Mouse (Mus musculus): ENCODE results near the gene Spef1.

Gene Spef1

DNA sequence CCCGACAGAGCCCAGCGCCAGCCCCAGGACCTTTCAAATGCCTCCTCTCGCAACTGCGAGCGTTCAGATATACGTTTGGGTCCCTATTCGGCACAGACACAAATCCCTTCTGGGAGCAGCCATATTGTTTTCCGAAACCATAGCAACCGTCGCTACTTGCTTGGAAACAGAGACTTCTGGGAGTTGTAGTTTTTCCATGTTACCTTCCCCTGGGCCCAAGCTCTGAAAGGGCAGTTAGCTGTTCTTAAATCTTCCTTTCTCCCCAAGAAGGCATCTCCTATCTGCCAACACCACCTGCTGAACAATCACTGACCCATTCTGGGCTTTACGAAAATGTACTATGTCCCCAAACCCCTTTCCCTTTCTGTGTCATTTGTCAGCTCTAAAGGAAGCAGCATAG, 12.4 kb downstream of the Spef1 start:
- CTCF ChIA-PET, result no interaction called here

DNA sequence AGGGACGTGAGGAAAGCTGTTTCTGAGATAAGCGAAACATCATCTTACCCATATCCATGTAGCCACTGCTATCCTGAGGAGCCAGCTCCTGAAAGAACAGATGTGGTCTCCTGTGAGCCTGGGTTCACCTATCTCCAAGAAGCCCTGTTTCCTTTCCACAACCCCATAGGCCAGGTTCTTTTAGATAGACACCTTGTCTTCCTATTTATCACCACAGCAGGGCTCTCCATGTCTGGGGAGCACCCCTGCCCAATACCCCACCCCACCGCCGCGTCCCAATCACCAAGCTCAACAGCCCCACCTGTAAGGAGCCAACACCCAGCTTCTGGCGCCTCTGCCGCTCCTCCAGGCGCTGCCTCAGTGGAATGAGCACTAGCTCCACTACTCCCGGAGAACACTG, 14.8 kb downstream of the Spef1 start:
- CTCF ChIA-PET, result no interaction called here

DNA sequence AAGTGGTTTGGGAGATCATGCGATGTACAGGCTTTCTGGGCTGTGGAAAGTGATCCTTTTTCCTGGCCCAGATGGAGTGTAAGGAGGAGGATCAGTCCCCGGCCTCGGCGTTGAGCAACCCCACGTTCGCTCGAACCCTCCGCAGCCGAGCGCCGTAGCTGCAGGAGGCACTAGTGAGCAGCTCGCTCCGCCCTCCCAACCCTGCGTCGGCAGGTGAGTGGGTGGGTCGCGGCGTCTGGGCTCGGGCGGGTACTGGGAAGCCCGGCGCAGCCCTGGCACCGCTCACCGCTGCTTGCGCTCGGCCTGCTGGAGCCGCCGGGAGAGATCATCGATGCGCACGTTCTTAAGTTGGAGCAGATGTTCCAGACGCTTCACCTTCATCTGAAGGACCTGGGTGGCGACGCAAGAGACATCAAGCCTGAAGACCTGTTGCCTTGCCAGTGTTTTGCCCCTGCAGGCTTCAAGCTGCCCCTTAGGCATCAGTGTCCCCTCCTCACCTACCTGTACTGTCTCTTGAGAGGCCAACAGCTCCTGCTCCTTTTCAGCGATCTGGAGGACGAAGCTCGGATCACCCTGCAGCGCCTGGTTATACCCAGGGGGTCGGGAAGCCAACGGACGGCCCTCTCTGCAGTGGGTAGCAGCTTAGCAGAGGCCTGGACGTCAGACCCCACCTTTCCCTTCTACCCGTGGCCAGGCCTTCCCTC, 15.5 kb downstream of the Spef1 start:
- CTCF ChIA-PET, result no interaction called here

DNA sequence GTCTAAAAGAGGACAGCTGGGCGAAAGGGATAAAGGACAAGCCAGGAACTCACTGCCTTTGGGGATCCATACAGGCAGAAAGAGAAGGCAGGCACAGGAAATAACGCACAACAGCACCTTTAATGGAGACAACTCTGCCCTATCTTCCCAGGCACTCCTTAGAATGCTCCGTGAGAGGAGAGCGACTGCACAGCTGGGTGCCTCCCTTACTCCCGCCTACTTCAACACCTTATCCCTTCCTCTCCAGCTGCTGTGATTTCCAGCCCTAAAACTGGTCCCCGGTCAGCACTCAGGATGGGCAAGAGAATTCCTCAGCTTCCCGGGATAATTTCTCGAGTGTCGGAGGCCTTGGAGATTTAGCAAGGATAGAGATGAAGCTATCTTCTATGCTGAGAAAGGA, 16.1 kb downstream of the Spef1 start:
- CTCF ChIA-PET, result no interaction called here

DNA sequence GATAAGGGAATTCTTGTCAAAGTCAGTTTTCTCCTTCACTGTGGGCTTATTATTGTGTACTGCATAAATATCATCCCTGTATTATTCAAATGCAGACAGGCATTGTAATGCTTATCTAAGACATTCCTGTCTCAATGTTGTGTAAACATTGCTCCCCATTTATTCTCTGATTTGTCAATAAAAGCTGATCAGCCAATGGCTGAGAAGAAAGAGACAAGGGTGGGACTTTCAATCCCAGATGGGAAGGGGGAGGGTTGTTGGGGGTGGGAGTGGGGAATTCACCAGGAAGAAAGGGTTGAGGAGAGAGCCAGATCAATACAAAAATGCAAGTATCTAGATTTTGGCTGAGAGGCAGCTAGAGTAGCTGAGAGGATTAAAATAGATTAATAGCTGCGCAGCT, 18.2 kb downstream of the Spef1 start:
- CTCF ChIA-PET, result no interaction called here

DNA sequence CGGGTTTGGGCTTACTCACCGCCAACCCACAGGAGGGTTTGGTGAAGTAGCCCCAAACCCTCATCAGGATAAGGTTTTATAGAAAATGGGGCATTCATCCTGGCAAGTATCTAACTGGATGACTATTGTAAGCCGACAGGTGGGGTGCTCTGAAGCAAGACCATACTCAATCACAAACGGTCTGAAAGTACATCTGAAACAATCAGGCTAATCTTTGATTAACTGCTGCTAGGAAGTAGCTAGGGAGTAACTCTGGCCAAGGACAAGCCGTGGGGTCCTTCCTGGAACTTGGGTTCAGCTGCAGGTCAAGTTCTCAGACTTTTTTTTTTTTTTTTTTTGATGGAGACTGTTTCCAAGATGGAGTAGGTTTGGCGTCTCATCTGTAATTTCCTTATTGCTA, 19.1 kb downstream of the Spef1 start:
- CTCF ChIA-PET, result interaction anchor here (0.6 kb wide), 1 partner anchor 206 kb away, joined by 4 read pairs; no protein-coding TSS in a partner anchor

DNA sequence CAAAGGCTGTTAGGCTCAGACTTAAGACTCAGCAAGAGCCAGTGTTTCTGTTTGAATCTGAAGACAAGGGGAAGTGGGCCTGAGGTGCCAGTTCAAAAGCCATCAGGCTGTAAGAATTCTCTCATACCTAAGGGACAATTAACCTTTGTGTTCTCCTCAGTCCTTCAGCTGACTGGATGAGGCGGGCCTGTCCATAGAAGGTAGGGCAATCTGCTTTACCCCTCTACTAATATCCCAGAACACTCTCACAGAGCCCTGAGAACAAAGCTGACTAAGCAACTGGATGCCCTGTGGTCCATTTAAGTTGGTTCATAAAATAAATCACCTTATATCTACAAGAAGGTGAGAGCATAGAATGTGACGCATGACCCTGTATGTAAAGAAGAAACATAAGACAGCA, 20.9 kb downstream of the Spef1 start:
- CTCF ChIA-PET, result no interaction called here

DNA sequence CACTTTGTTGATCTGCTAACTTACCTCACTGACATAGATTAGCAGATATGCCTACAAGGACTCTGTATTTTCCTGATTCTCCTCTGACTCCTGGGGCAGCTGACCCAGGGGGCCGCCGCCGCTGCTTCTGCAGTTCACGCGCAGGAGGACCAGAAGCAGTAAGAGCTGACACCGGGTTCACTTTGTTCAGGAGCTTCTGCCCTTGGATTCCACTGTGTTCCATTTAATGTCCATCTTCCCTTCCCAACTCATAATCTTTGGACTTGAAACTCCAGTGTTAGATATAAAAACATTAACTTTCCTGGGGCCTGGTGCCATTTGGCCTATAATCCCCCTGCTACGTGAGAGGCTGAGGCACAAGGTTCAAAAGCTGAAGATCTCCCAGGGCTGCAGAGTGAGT, 23.2 kb downstream of the Spef1 start:
- CTCF ChIA-PET, result no interaction called here

DNA sequence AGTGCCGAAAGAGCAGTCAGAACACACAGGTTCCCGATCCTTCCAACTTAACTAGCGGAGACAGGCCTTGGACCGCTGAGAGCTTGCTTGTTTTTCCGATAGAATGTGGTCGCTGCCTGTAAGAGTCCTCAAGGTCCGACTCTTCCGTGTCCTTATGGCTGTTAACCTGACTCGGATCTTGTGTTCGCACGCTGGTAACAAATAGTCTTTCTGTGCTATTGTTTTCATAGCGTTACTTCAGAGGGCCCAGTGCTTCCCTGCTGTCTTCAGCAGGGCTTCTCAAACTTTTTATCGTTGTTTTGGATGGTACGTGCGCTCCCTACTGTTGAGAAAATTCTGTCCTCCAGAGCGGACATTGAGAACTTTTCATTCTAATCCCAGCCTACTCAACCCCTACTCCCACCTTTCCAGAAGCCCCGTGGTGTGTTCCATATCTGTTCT, 26.4 kb downstream of the Spef1 start:
- CTCF ChIA-PET, result interaction anchor here (1.0 kb wide), 1 partner anchor 64 kb away, joined by 3 read pairs; no protein-coding TSS in a partner anchor

DNA sequence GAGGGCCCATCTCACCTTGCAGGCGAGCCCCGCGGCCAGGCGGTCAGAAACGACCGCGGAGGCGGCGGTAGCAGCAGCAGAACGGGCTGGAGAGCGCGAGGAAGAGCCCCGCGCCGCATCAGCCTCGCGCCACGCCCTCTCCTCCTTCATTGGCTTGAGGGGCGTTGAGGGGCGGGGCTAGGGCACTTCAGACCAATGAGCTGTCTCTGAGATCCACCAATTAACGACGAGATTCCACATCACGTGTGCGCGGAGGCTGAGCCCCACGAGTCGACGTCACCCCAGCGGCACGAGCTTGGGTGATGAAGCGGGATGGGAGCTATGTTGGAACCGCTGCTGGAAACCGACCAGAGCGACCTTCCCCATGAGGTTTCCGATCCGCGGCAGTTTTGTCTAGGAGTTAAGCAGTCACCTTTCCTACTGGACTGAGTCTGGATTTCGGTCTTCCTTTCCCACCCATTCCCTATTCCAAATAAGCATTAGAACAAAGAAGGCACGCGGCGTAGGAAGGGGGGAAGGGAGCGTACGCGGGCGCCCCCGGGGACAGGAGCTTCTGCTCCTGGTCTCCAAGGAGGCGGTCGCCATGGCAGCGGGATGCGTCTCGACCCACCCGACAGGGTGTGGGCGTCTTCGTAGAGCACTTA, 27.0 kb downstream of the Spef1 start, which contains the start of gene 1700037H04Rik:
TSS of gene 1700037H04Rik (minus strand) at position 144 of the 644 bp plus-strand sequence.
- CTCF ChIA-PET, result no interaction called here

DNA sequence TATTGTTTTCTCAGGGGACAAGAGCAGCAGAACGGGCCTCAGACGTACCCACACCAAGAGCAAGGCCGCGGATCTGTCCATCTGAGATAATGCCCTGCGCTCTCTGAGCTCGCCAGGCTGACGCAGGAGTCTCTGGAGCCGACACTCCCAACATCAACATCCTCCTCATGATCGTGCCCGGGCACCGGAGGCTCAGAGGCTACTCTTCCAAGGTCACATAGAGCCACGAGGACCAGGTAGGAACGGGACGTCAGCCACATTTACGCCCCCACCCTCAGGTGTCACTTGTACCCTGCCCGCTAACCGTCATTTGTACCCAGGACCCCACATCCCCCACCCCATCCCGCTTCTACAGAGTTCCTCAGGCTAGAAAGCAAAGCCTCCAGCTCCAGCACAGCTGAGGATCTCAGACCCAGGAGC, 27.6 kb downstream of the Spef1 start:
- CTCF ChIA-PET, result no interaction called here

DNA sequence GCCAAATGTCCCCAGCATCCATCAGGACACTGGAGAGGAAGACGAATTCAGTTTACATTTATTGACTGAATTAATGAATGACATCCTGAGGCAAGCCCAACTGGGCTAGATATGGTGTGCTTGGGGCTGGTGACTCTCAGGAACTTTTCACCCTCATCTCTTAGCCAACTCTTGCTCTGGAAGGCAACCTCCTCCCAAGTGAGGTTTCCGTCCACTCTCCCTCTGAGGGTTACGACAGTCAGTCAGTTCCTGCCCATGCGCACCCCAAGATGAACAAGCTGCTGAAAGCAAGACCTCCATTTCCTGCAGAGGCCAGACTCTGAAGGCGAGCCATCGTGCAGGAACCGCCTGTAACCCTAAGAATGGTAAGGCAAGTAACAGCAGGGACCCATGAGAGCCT, 30.1 kb downstream of the Spef1 start:
- CTCF ChIA-PET, result no interaction called here

DNA sequence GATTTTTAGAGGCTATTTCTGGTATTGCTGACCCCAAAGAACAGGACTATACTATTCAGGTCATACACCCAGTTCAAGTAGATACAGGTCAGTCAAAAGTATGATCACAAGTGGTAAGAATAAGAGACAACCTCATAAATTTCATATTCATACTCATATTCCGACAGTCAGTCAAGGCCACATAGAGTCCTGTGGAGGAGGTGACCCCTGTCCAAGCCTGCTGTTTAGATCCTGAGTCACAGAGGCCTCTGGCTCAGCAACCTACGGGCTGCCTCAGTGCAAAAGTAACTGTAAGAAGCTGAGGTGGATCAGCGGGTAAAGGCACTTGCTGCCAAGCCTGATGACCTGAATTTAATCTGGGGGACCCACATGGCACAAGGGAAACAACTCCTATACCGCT, 33.0 kb downstream of the Spef1 start:
- CTCF ChIA-PET, result no interaction called here

DNA sequence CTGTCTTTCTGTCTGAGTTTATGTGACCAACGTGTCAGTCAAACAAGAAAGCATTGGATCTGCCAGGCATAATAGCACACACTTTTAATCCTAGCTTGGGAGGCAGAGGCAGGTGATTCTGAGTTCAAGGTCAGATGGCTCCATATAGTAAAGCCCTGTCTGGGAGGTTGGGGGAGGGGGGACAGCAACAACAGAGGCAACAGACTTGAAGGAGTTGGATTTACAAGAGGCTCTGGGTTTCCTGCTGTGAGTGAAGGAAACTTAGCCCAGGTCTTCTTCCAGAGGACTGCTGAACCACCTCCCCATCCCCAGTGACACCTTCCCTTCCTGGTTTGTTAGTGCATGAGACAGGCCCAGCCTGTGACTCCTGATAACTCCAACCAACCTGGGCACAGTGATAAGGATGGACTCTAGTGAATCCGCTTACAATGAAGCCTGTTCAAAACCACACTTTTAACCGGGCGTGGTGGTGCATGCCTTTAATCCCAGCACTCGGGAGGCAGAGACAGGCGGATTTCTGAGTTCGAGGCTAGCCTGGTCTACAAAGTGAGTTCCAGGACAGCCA, 34.8 kb downstream of the Spef1 start:
- CTCF ChIA-PET, result interaction anchor here (0.7 kb wide), 1 partner anchor 393 kb away, joined by 3 read pairs; no protein-coding TSS in a partner anchor

DNA sequence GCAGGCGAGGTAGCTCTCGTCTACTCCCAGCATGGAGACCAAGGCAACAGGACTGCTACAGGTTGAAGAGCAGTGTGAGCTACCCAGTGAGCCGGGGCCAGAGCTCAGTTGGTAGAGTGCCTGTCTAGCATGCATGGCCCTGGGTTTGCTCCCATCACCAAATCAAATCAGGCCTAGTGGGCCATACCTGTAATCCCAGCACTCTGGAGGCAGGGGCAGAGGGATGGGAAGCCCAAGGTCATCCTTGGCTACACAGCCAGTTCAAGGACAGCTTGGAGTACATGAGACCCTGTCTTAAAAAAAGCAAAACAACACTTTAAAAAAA, 37.9 kb downstream of the Spef1 start:
- CTCF ChIA-PET, result no interaction called here

DNA sequence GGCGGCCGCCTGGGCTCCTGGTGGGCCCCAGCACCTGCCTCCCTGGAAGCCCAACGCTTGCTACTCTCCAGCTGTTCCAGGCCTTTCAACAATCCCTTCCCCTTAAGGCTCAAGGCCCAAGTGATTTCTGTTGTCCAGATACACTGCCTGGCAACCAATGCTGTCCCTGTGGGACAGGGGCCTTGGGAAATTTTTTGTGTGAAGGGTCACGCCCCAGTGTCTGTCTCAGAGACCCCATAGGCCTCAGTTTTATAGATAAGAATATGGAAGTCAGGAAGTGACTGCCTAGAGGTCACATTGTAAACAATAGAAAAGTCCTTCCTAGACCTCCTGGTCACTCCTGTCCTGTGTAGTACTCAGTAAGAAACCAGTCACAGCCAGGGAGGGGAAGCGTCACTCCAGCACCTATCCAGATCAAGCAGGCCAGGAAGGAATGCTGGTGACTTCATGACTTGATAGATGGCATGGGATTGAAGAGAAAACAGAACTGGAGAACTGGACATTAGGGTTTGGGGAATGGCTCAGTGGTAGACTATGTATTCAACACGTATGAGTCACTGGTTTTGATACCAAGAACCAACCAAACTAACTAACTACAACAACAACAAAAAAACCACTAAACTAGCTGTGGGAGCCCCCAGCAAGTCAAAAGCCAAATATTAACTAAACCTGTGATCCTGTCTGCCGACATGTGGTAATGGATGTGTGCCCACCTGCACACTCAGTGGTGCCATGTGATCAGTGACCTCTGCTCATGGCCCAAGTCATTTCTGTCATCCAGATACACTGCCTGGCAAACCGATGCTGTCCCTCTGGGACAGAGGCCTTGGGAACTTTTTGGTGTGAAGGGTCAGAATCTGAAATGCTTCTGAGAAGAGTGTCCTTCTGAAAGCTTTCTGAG, 38.5 kb downstream of the Spef1 start:
- CTCF ChIA-PET, result no interaction called here

DNA sequence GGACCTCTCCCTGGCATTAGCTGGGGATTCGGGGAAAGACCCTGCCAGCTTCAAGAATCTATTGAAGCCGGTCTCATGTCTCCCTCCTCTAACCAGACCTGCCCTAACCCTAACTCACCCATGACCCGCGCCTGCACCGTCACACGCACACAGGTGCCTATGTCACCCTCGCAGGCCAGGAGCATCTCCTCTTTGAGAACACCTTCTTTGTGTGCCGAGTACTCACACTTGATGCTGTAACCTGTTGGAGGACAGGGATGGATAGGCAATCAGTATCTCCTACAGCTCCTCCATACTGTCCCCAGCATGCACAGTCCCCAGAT, 40.1 kb downstream of the Spef1 start:
- CTCF ChIA-PET, result no interaction called here

DNA sequence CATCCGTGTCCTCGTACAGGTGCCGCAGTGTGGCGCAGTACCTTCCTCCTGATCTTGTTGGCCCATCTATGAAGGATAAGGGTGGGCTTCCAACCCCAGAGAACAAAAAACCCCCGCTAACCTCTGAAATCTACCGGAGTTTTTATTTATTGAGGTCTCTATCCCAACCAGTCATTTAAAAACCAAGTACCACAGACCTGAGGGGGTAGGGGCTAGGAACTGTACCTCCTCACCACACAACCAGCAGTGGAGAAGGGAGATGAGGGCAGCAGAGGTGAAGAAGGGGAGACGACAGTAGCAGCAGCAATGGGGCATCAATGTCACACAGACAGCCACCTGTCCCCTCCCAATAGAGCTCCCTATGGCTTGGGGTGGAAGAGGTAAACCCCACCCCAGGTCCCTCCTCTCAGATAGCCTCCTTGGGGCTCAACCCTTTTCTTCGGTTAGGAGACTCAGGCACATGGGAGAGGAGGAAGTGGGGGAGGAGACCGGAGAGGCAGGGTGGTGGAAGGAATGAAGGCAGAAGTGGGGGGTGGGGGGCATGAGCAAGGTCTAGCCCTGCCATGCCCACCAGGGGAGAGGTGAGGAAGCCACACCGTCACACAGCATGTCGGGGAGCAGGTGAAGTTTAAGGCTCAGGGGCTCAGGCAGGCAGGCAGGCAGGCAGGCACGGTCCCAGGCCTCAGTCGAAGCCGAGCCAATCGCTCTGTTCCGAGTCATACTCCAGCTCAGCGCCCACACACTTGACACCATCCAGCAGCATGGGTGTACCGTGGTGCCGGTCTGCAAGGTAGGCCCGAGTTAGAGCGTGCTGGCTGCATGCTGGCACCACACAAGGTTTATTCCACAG, 40.7 kb downstream of the Spef1 start:
- CTCF ChIA-PET, result no interaction called here

DNA sequence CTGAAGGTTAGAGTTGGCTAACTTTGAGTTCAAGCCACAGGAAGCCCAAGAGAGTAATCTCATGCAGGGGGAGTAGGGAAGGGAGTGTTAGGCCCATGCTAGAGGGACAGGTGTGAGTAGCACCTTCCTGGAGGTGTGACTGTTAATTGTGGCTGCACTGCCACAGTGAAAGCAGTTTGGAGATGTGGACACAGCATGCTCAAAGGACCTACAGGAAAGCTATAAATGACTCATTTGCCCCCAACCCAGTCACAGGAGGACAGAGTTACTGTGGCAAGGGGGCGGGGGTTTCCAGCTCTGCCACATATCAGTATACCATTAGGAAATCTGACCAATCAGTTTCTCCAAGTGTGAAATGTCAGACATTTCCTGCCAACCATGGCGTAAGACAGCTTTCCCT, 41.5 kb downstream of the Spef1 start:
- CTCF ChIA-PET, result no interaction called here

DNA sequence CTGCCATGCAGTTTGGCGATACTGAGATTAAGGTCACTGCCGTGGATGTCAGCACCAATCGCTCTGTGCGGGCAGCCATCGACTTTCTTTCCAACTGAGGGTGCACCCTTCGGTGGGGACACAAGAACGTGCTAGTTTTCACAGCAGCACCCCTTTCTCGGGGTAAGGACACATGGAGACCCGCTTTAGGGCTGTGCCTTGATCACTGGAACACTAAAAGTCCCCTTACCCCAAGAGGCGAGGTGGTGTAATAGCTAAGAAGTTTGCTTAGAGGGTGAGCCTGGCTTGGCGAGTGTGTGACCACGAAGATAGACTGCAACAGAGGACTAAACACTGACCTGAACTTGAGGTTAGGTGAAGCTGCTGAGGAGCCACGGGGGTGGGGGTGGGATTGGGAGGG, 42.0 kb downstream of the Spef1 start:
- CTCF ChIA-PET, result no interaction called here

DNA sequence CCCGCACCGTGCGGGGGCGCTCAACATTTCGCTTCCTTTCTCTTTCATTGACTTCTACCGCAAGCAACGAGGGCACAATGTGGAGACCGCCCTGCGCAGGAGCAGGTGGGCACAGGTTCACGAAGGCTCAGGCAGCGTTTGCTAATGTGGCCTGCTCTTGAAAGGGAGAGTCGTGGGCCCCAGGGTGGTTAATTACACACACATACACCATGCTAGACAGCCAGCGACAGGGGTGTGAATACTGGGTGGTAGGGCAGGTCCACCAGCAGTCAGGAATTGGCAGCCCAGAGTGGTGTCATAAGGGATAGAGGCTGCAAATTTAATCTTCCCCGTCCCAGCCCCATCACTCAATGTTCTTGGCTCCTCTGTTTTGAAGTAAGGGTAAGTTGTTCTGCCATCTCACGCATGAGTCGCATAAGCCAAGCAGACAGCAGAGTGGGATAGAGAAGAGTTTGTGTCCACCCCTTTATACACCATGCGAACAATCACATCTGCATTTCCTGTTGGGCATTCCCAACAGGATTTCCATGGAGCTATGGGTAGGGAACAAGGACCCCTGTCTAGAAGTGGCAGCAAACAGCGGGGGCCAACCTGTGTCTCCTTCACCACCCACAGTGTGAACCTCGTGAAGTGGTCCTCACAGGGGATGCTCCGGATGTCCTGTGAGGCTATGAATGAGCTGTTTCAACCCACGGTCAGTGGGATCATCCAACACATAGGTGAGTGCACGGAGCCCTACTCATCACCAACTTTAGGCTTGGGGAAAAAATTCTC, 43.9 kb downstream of the Spef1 start:
- CTCF ChIA-PET, result no interaction called here

All from spleen, embryonic (tissue).